Mouse (Mus musculus) embryonic facial prominence, embryonic 12.5 days (tissue): ENCODE results near the gene Reg4. TPM values are rescaled to one million over a fixed set of nuclear protein-coding genes. Genes with fewer than 3 reads are reported as not detected.
A peak's percentile ranks its signal among the peaks of the same experiment; 100 is the strongest.

Source experiments
- ATAC-seq: fragments of 200-750 bp; cut with Nextera tagmentation; 2 replicates; pipeline ENCODE4 v1.8.0; 2017; ENCODE audit not compliant: insufficient number of reproducible peaks, insufficient read depth, low FRiP score, low TSS enrichment
- H3K27ac ChIP-seq: fragments of 300-500 bp; sonication (generic); 2 replicates; pipeline ENCODE4 v1.5.1; 2016; ENCODE audit warnings: mild to moderate bottlenecking
- H3K27me3 ChIP-seq: fragments of 300-500 bp; sonication (generic); 2 replicates; pipeline ENCODE4 v1.6.1; 2016; ENCODE audit warnings: mild to moderate bottlenecking, moderate library complexity
- H3K36me3 ChIP-seq: fragments of 300-500 bp; sonication (generic); 2 replicates; pipeline ENCODE4 v1.6.1; 2016; ENCODE audit warnings: mild to moderate bottlenecking
- H3K4me1 ChIP-seq: fragments of 300-500 bp; sonication (generic); 2 replicates; pipeline ENCODE4 v1.6.1; 2016
- H3K4me2 ChIP-seq: fragments of 300-500 bp; sonication (generic); replicated peaks from 2 replicates; pipeline ENCODE4 v1.6.1; 2016; ENCODE audit warnings: mild to moderate bottlenecking, moderate library complexity
- H3K4me3 ChIP-seq: fragments of 300-500 bp; sonication (generic); 2 replicates; pipeline ENCODE4 v1.5.1; 2016; ENCODE audit warnings: mild to moderate bottlenecking
- H3K9ac ChIP-seq: fragments of 300-500 bp; sonication (generic); 2 replicates; pipeline ENCODE4 v1.6.1; 2016; ENCODE audit warnings: mild to moderate bottlenecking, moderate library complexity
- H3K9me3 ChIP-seq: fragments of 300-500 bp; sonication (generic); 2 replicates; pipeline ENCODE4 v1.6.1; 2016; ENCODE audit warnings: mild to moderate bottlenecking, moderate library complexity
- WGBS: fragments of 180-500 bp; shearing (Covaris S2); methylation state at CpG from one replicate; pipeline ENCODE4 v1.1.7; 2016; 5-methylcytosine and 5-hydroxymethylcytosine counted together
- polyA plus RNA-seq: library from polyadenylated mRNA; unstranded; fragments of >200 nt; fragmentation: Nextera tagmentation; extraction: Ambion mirVana; gene quantifications from 2 replicates; pipeline ENCODE4 v1.2.1, GENCODE M21; 2016

Gene Reg4
- not detected in 2 replicates for polyA plus RNA-seq

DNA sequence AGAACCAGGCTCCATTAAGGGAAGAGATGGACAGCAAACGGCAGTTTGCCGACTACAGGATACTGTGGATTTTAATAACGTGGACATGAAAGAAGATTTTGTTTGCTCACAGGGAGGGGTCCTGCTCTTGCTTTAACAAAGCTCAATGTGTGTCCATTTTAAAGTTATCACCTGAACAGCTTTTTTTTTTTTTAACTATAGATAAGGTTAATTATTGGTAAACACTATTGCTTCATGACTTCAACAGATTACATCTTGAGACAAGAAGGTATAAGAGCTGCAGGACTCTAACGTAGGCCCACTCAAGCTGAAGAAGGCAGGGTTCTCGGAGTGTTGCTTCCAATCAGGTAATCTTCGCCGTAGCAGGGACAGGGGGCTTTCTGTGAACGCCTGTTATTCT is at the start of gene Reg4:
Reg4 (plus strand) TSS at position 301 of the 400 bp plus-strand sequence.
- ATAC-seq: no peak
- no peak within 1 kb of the TSS for H3K9ac ChIP-seq
- no peaks in the 10 kb centered on the region for H3K27me3 ChIP-seq
- no peaks in the 10 kb centered on the region for H3K9me3 ChIP-seq
- 89% methylated on average over 8 of the region's 8 CpGs for WGBS
- H3K4me2 ChIP-seq: no peak within 1 kb of the TSS
- H3K4me3 ChIP-seq: no peak within 1 kb of the TSS
- H3K27ac ChIP-seq: no peak within 1 kb of the TSS
- H3K4me1 ChIP-seq: peaks cover 3% of the 10 kb centered on the region; the same call in 1 of the 2 replicates
- no peaks in the 10 kb centered on the region for H3K36me3 ChIP-seq

DNA sequence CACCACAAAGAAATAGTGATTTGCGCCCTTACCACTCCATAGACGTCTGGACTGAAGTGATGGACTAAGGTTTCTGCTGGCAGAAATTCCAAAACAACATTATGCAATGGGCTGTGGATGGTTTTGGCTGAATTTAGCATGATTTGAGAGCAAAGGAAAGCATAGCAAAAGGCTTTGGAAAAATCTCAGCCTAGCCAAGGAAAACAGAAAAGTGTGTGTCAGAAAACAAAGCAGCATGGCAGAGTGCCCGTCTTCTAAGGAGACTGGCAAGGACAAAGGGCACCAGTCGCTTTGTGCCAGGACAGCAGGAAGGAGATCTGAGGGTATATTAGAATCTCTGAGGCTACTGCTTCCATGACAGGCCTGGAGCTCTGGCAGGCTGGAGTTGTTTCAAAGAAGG is 43.6 kb upstream of the Reg4 start:
- H3K4me1 ChIP-seq: no peaks in the 10 kb centered on the region
- no peaks in the 10 kb centered on the region for H3K36me3 ChIP-seq
- H3K27me3 ChIP-seq: no peaks in the 10 kb centered on the region
- H3K9ac ChIP-seq: no peak overlapping the region
- no peak overlapping the region for H3K4me2 ChIP-seq
- no peak overlapping the region for H3K4me3 ChIP-seq
- WGBS: 74% methylated on average over 4 of the region's 4 CpGs
- H3K9me3 ChIP-seq: no peaks in the 10 kb centered on the region
- ATAC-seq: no peak
- no peak overlapping the region for H3K27ac ChIP-seq

DNA sequence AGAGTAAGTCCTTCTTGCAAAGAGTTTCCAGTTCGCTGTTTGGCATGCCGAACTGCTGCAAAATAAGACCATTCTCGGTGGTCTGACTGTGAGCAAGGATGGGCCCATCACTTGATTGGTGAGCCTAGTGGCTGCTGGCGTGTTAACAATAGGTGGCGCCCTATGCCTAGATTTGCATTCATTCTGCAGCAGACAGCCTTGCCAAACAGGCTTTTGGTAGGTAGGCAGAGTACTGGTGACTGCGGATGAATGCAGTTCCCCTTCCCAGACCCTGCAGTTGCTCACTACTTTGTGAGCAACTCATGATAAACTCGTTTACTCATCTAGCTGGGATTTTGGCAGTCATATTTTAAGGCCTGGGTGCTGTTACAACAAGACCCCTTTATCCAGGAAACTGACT is 41.2 kb upstream of the Reg4 start:
- Histone ChIP-seq H3K27ac (no peak overlapping the region), H3K9ac (no peak overlapping the region), H3K4me3 (no peak overlapping the region), H3K4me1 (no peaks in the 10 kb centered on the region), H3K36me3 (no peaks in the 10 kb centered on the region), H3K4me2 (no peak overlapping the region), H3K9me3 (no peaks in the 10 kb centered on the region), H3K27me3 (no peaks in the 10 kb centered on the region)
- peak; percentile 69; the same call in 1 of the 2 replicates for ATAC-seq
- 29% methylated on average over 7 of the region's 7 CpGs for WGBS

DNA sequence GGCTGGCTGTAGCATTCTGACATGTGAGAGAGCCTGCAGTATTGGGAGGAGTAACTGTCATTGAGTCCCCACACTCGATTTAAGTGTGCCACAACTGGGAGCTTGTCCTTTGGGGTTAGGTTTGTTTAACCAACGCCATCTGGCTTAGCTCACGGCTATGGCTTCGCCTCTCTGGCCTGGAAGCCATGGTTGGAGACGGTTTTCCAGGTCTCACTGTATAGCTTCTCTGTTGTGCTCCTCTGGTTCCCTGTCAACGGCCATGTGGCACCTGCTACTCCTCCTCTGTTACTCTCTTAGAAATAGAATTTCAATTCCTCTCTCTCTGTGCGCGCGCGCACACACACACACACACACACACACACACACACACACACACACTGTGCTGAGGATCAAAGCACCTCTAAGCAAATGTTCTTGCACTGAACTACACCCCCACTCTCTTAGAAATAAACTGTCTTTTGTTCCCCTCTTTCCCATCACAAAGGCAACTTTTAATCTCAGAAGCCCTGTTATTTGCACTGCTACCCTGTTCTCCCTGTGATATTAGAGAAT is 36.7 kb upstream of the Reg4 start:
- H3K27ac ChIP-seq: no peak overlapping the region
- no peak for ATAC-seq
- H3K4me1 ChIP-seq: no peaks in the 10 kb centered on the region
- H3K36me3 ChIP-seq: no peaks in the 10 kb centered on the region
- H3K9me3 ChIP-seq: no peaks in the 10 kb centered on the region
- no peak overlapping the region for H3K9ac ChIP-seq
- 60% methylated on average over 10 of the region's 10 CpGs for WGBS
- H3K27me3 ChIP-seq: no peaks in the 10 kb centered on the region
- H3K4me2 ChIP-seq: no peak overlapping the region
- H3K4me3 ChIP-seq: no peak overlapping the region

DNA sequence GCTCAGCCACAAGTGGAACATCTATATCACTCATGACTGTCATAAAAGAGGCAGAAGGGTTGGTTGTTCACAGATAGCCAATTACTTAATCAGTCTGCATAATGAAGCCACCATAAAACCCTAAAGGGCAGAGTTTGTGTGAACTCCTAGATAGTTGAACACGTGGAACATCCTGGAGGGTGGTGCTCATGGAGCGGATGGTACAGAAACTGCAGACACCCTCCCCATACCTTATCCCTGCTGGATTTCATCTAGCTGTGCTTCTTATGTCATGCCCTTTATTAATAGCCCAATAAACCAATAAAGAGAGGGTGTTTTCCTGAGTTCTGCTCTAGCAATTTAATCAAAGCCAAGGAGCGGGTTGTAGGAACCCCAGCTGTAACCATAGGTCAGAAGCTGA is 34.2 kb upstream of the Reg4 start:
- ATAC-seq: no peak
- no peak overlapping the region for H3K4me3 ChIP-seq
- no peaks in the 10 kb centered on the region for H3K27me3 ChIP-seq
- no peak overlapping the region for H3K9ac ChIP-seq
- no peak overlapping the region for H3K4me2 ChIP-seq
- no peak overlapping the region for H3K27ac ChIP-seq
- H3K36me3 ChIP-seq: no peaks in the 10 kb centered on the region
- H3K9me3 ChIP-seq: no peaks in the 10 kb centered on the region
- no peaks in the 10 kb centered on the region for H3K4me1 ChIP-seq
- 85% methylated on average over 3 of the region's 3 CpGs for WGBS

DNA sequence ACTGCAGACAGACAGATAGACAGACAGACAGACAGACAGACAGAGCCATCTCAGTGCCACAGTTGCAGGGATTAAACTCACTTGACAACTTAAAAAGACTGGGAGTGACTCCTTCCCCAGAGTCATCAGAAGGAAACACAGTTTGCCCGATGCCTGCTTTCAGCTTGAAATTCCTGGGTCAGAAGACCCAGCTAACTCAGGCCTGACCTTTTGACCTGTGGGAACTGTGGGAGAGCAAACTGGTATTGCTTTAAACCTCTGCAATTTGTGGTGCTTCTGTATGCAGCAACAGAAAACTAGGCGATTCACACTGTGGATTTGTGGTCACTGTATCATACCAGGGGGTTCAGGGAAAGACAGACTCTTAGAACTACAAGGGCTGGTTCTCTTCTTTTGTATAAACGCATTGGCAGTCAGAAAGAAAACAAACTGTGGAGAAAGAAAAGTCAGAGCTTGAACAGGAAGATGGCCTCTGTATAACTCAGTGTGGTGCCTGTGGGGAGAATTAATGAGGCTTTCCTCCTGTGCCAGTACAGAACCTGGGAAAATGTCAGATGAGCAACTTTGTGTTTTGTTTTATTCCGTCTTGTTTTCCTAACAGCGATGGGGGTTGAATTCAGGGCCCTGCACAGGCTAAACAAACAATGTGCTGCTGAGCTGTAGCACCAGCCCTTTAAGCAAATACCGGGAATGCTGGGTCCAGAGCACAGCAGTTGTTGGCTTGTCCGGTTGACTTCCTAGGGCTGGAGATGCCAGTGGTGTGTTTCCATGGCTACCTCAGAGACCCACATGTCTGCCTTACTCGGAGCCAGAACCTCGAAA is 24.0 kb upstream of the Reg4 start:
- H3K27ac ChIP-seq: 0 out of 2 replicates have a peak overlapping the region, but pooled peaks have one; percentile 57
- H3K4me1 ChIP-seq: no peaks in the 10 kb centered on the region
- no peak overlapping the region for H3K4me2 ChIP-seq
- H3K9ac ChIP-seq: no peak overlapping the region
- no peaks in the 10 kb centered on the region for H3K27me3 ChIP-seq
- no peaks in the 10 kb centered on the region for H3K36me3 ChIP-seq
- H3K4me3 ChIP-seq: no peak overlapping the region
- WGBS: 17% methylated on average over 9 of the region's 9 CpGs
- ATAC-seq: no peak
- H3K9me3 ChIP-seq: no peaks in the 10 kb centered on the region

DNA sequence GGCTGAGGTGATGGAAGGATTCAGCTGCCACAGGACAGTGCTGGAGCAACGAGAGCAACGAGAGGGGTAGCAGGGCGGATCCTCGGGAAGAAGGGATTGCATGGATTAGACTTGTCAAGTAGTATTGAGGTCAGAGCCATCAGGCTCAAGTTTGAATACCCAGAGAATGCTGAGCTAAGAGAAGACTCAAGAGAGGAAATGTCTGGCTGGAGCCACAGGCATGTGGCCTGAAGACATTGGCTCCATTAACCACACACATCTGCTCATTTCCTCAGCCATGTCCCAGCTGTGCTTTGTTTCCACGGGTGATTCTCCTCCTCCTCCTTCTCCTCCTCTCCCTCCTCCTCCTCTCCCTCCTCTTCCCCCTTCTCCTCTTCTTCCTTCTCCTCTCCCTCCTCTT is 22.2 kb upstream of the Reg4 start:
- H3K4me2 ChIP-seq: no peak overlapping the region
- ATAC-seq: no peak
- H3K4me1 ChIP-seq: no peaks in the 10 kb centered on the region
- H3K27ac ChIP-seq: no peak overlapping the region
- H3K36me3 ChIP-seq: no peaks in the 10 kb centered on the region
- no peak overlapping the region for H3K4me3 ChIP-seq
- 64% methylated on average over 5 of the region's 5 CpGs for WGBS
- H3K9me3 ChIP-seq: no peaks in the 10 kb centered on the region
- no peak overlapping the region for H3K9ac ChIP-seq
- no peaks in the 10 kb centered on the region for H3K27me3 ChIP-seq

DNA sequence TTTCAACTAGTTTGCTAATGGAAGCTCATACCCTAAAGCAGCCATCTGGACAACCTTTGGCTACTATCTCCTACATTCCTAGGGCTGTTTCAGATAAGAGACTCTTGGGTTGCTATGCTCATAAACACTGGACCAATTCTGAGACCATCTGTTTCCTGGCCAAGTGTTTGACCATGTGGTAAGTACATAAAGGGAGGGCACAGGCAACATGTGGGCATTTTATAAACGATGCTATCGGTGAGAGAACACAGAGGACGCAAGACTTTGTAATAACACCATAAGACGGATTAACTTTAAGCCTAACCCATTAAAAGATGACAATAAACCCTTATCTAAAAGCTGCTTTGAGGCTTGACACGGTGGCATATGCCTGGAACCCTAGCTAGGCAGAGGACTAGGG is 18.7 kb upstream of the Reg4 start:
- 83% methylated on average over 5 of the region's 5 CpGs for WGBS
- ATAC-seq: no peak
- Histone ChIP-seq H3K36me3 (no peaks in the 10 kb centered on the region), H3K9ac (no peak overlapping the region), H3K4me1 (no peaks in the 10 kb centered on the region), H3K4me3 (no peak overlapping the region), H3K27me3 (no peaks in the 10 kb centered on the region), H3K27ac (no peak overlapping the region), H3K4me2 (no peak overlapping the region), H3K9me3 (no peaks in the 10 kb centered on the region)

DNA sequence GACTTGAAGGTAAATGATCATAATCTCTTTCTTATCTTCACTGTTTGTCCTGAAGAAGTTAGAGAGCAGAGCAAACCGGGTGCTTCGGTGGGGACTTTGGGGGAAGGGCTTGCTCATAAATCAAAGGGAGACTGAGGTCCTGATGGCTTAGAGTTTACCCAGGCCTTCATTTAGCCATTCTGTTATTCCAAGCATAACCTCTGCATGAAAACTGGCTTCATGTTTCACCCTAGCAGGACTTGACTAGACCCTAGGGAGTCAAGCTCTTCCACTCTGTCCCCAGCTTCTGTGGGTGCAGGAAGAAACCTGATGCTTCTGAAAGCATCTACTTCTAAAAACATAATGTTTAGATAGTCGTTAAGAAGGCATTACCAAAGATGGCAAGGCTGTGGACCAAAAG is 15.0 kb upstream of the Reg4 start:
- H3K27me3 ChIP-seq: no peaks in the 10 kb centered on the region
- no peak overlapping the region for H3K9ac ChIP-seq
- no peaks in the 10 kb centered on the region for H3K9me3 ChIP-seq
- H3K4me1 ChIP-seq: no peaks in the 10 kb centered on the region
- no peak overlapping the region for H3K4me2 ChIP-seq
- no peaks in the 10 kb centered on the region for H3K36me3 ChIP-seq
- no peak overlapping the region for H3K4me3 ChIP-seq
- H3K27ac ChIP-seq: no peak overlapping the region
- 52% methylated on average over 3 of the region's 3 CpGs for WGBS
- no peak for ATAC-seq

DNA sequence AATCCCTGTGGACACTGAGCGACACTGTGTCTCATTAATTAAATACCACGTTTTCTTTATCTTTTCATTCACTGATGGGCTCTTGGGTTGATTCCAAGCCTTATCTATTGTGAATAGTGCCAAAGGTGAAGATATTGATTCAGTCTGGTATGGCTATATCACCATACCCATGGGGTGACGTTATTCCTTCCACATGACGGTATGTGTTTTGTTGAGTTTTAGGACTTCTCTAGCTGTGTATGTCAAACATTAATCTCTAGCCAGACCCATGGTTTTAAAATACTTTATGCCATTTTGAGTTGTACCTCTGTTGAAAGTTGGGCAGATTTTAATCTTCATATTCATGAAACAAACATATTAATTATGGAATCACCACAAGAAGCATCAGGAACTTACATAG is 12.8 kb upstream of the Reg4 start:
- no peak overlapping the region for H3K4me2 ChIP-seq
- ATAC-seq: no peak
- no peaks in the 10 kb centered on the region for H3K4me1 ChIP-seq
- H3K27me3 ChIP-seq: no peaks in the 10 kb centered on the region
- H3K4me3 ChIP-seq: no peak overlapping the region
- H3K27ac ChIP-seq: no peak overlapping the region
- 91% methylated on average over 4 of the region's 4 CpGs for WGBS
- H3K9me3 ChIP-seq: no peaks in the 10 kb centered on the region
- no peak overlapping the region for H3K9ac ChIP-seq
- H3K36me3 ChIP-seq: no peaks in the 10 kb centered on the region

DNA sequence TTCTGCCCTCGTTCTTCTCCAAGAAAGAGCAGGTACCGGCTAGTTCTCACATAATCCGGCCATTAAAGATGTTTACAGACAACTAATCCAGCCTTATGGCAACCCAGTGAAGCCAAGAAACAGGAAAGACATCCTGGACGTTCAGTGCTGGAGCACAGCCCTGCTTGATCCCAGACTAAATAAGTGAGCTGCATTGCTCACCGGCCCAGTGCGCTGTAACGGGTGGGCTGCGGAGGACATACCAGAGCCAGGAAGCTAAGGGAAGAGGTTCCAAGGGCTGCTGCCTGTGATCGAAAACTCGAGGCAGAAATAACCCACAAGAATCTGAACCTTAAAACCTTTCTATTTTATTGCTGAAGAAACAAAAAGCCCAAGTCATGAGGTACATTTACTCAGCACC is 11.1 kb upstream of the Reg4 start:
- ATAC-seq: no peak
- H3K4me3 ChIP-seq: no peak overlapping the region
- no peak overlapping the region for H3K9ac ChIP-seq
- H3K4me2 ChIP-seq: no peak overlapping the region
- H3K36me3 ChIP-seq: no peaks in the 10 kb centered on the region
- H3K9me3 ChIP-seq: no peaks in the 10 kb centered on the region
- WGBS: 73% methylated on average over 10 of the region's 10 CpGs
- H3K27ac ChIP-seq: no peak overlapping the region
- no peaks in the 10 kb centered on the region for H3K27me3 ChIP-seq
- H3K4me1 ChIP-seq: no peaks in the 10 kb centered on the region

DNA sequence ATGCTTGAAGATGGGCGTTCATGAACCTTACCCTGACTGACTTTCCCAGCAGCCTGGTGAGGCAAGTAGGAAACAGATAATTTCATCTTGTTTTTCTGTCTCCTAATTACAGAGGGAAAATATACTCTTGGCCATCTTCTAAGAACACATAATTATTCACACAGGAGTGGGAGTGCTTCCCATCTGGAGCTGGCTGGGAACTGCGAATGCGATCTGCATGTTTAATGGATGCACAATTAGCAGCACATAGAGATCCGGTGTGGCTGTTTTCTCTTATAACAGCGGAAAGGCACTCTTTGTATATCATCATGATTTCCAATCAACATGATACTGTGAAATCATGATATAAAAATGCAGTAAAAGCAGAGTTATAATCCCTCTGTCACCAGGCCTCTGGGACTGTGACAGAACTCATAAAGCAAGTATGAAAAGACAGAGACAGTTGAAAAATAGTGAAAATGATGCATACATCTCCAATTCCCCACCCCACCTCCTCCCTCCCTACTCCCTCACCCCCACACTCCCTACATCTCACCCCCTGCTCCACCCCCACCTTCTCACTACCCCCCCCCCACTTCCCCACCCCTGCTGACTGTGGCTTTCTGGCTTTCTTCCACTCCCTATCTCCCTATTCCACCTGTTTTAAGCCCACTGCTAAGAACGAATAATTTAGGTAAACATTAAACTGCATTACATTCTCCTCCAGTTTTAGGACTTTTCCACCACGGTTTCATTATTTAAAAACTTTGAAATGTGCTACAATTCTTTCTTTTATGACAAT is 10.5 kb upstream of the Reg4 start:
- H3K36me3 ChIP-seq: no peaks in the 10 kb centered on the region
- H3K4me1 ChIP-seq: no peaks in the 10 kb centered on the region
- WGBS: 72% methylated on average over 7 of the region's 7 CpGs
- H3K27me3 ChIP-seq: no peaks in the 10 kb centered on the region
- H3K4me2 ChIP-seq: no peak overlapping the region
- no peak overlapping the region for H3K4me3 ChIP-seq
- H3K9ac ChIP-seq: no peak overlapping the region
- H3K9me3 ChIP-seq: no peaks in the 10 kb centered on the region
- H3K27ac ChIP-seq: no peak overlapping the region
- no peak for ATAC-seq
